Mouse (Mus musculus) lung, postnatal 0 days (tissue): ENCODE measurements at regions not wholly inside any gene's neighbourhood (a gene's known extent, or its start where the extent isn't known, plus 50 kb on each side); places are given as distances from the start of the nearest gene placed in this dataset.
"Not testable (repeated sequence)": the region's sequence is repeated elsewhere in the genome, so short reads cannot be mapped to it uniquely, and the experiment has no call there.

Source experiments
- ATAC-seq: fragments of 200-750 bp; cut with Nextera tagmentation; 2 replicates; pipeline ENCODE4 v1.8.0; 2017; ENCODE audit warnings: moderate library complexity
- DNase-seq: peaks from one replicate; pipeline ENCODE4 v3.0.0-alpha.2; 2016; ENCODE audit warnings: low spot score
- H3K27ac ChIP-seq: fragments of 300-500 bp; sonication (generic); 2 replicates; pipeline ENCODE4 v1.5.1; 2014; ENCODE audit warnings: antibody characterized with exemption, mild to moderate bottlenecking, low read length, mixed read lengths
- H3K27me3 ChIP-seq: fragments of 300-500 bp; sonication (generic); replicated peaks from 2 replicates; pipeline ENCODE4 v1.6.1; 2014; ENCODE audit warnings: low read length, mixed read lengths; ENCODE audit not compliant: insufficient read depth
- H3K36me3 ChIP-seq: fragments of 300-500 bp; sonication (generic); 2 replicates; pipeline ENCODE4 v1.6.1; 2014; ENCODE audit warnings: low read length, mixed read lengths; ENCODE audit not compliant: insufficient read depth
- H3K4me1 ChIP-seq: fragments of 300-500 bp; sonication (generic); 2 replicates; pipeline ENCODE4 v1.6.1; 2014; ENCODE audit warnings: antibody characterized with exemption, low read depth, low read length, mixed read lengths; ENCODE audit not compliant: insufficient read depth
- H3K4me2 ChIP-seq: fragments of 300-500 bp; sonication (generic); replicated peaks from 2 replicates; pipeline ENCODE4 v1.6.1; 2014; ENCODE audit warnings: low read depth, mild to moderate bottlenecking, low read length, moderate library complexity, mixed read lengths
- H3K4me3 ChIP-seq: fragments of 300-500 bp; sonication (generic); 2 replicates; pipeline ENCODE4 v1.5.1; 2014; ENCODE audit warnings: low read depth, low read length
- H3K9ac ChIP-seq: fragments of 300-500 bp; sonication (generic); replicated peaks from 2 replicates; pipeline ENCODE4 v1.6.1; 2014; ENCODE audit warnings: low read depth, mild to moderate bottlenecking
- H3K9me3 ChIP-seq: fragments of 300-500 bp; sonication (generic); 2 replicates; pipeline ENCODE4 v1.6.1; 2016; ENCODE audit warnings: low read length, mixed read lengths
- CTCF ChIP-seq: IDR thresholded peaks from 2 replicates; pipeline ENCODE4 v1.5.1; 2016; ENCODE audit warnings: antibody characterized with exemption, mild to moderate bottlenecking
- EP300 ChIP-seq: IDR thresholded peaks from 2 replicates; pipeline ENCODE4 v1.6.1; 2016; ENCODE audit warnings: antibody characterized with exemption, mild to moderate bottlenecking, control low read depth
- WGBS: fragments of 180-500 bp; shearing (Covaris S2); extraction: QIAGEN DNeasy Blood & Tissue Kit; methylation state at CpG from one replicate; pipeline ENCODE4 v1.1.7; 2014; 5-methylcytosine and 5-hydroxymethylcytosine counted together

DNA sequence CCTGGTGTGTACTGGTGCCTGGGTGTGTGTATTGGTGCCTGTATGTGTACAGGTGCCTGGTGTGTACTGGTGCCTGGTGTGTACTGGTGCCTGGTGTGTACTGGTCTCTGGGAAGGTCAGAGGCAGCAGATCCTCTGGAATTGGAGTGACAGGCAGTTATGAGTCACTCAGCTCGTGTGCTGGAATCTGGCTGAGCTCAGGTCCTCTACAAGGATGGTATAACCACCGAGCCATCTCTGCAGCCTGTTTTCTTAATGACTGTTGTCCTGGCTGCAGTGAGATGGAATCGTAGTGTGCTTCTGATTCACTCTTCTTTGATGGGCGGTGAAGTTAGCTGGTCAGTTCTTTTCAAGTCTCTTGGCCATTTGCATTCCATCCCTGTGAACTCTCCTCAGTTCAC lies 164.2 kb upstream of the Rtl1 start:
- no peak for TF ChIP-seq EP300
- TF ChIP-seq CTCF = no peak
- Histone ChIP-seq H3K9ac (no peak overlapping the region), H3K27me3 (no peaks in the 10 kb centered on the region), H3K9me3 (no peaks in the 10 kb centered on the region), H3K36me3 (no peaks in the 10 kb centered on the region), H3K4me2 (no peak overlapping the region), H3K4me3 (no peak overlapping the region), H3K4me1 (no peaks in the 10 kb centered on the region), H3K27ac (no peak overlapping the region)
- ATAC-seq (no peak), DNase-seq (no peak)
- WGBS = 53% methylated on average over 4 of the region's 4 CpGs

DNA sequence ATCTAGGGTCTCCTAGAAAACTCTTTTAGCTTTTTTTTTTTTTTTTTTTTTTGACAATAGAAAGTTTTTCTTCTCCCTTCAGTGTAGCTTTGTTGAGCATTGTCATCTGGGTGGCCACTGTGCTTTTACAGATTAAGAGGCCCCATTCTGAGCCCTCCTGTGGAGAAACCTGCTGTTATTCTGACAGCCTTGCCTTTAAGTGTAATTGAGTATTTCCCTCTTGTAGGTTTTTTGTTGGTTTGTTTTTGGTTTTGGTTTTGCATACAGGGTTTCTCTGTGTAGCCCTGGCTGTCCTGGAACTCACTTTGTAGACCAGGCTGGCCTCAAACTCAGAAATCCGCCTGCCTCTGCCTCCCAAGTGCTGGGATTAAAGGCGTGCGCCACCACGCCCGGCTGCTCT lies 166.5 kb upstream of the Rtl1 start:
- H3K27ac ChIP-seq, H3K4me1 ChIP-seq, H3K36me3 ChIP-seq, H3K27me3 ChIP-seq, H3K4me3 ChIP-seq, H3K4me2 ChIP-seq, H3K9ac ChIP-seq, ATAC-seq, H3K9me3 ChIP-seq, DNase-seq: not testable (repeated sequence)
- 81% methylated on average over 5 of the region's 5 CpGs for WGBS

DNA sequence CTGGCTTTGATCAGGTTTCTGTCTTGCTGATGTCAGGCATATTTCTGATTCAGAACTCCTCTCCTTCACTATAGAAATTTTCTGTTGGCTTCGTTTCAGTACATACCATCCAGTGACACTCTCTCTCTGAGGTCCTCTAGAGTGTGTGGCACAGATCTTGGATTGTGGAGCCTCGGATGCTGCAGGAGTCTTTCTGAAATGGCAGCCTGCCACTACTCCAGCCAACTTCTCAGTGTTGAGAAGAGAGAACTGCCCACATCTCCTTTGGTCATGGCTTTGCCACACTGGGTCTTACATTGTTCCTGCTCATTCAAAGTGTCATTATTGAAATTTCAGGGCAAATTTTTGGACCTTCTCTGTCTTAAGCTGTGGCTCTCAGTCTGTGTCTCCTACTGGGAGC lies 172.4 kb upstream of the Rtl1 start:
- Histone ChIP-seq H3K4me2 (no peak overlapping the region), H3K27ac (no peak overlapping the region), H3K4me1 (no peaks in the 10 kb centered on the region), H3K4me3 (no peak overlapping the region), H3K9ac (no peak overlapping the region), H3K9me3 (no peaks in the 10 kb centered on the region), H3K27me3 (no peaks in the 10 kb centered on the region), H3K36me3 (no peaks in the 10 kb centered on the region)
- no peak for TF ChIP-seq CTCF
- TF ChIP-seq EP300 = no peak
- 45% methylated on average over 2 of the region's 2 CpGs for WGBS
- ATAC-seq (no peak), DNase-seq (no peak)

DNA sequence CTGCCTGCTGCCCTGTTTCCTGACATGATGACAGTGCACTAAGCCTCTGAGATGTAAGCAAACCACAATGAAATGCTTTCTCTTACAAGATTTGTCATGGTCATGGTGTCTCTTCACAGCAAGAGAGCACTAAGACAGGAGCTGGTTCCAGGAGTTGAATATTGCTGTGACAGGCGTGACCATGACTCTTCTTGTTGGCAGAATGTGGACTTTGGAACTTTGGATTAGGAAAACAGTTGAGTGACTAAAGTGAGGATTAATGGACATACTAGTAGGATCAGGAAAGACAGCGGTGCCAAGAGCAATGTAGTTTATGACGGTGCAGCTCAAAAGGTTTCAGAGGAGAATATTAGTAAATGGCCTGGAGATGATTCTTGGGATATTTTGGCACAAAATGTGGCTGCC lies 173.8 kb upstream of the Rtl1 start:
- H3K4me1 ChIP-seq = no peaks in the 10 kb centered on the region
- no peaks in the 10 kb centered on the region for H3K27me3 ChIP-seq
- TF ChIP-seq EP300 (no peak), CTCF (no peak)
- H3K36me3 ChIP-seq = no peaks in the 10 kb centered on the region
- no peaks in the 10 kb centered on the region for H3K9me3 ChIP-seq
- DNase-seq (no peak), ATAC-seq (no peak)
- 84% methylated on average over 3 of the region's 3 CpGs for WGBS
- no peak overlapping the region for H3K4me3 ChIP-seq
- no peak overlapping the region for H3K4me2 ChIP-seq
- no peak overlapping the region for H3K27ac ChIP-seq
- H3K9ac ChIP-seq = no peak overlapping the region

DNA sequence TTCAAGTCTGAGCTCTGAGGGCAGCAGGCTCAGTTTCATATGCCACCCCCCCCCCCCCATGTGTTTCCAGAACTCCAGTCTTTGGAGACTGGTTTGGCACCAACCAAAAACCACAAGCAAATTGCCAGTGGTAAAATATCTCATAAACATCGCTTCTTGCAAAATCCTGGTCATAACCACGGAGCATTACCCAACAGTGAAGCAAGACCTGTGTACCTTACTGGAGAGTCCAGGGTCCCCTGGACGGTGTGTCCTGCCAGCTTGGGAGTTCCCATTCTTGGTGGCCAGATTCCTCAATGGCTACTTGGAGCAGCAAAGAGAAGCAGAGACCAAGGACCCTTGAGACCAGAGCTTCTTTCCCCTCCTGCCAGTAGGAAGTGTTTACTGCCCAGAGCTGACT lies 198.7 kb upstream of the Rtl1 start:
- no peak overlapping the region for H3K9ac ChIP-seq
- H3K27ac ChIP-seq = no peak overlapping the region
- H3K36me3 ChIP-seq = no peaks in the 10 kb centered on the region
- ATAC-seq (no peak), DNase-seq (no peak)
- no peaks in the 10 kb centered on the region for H3K4me1 ChIP-seq
- H3K4me2 ChIP-seq = no peak overlapping the region
- 76% methylated on average over 3 of the region's 3 CpGs for WGBS
- H3K4me3 ChIP-seq = no peak overlapping the region
- TF ChIP-seq EP300 = no peak
- no peak for TF ChIP-seq CTCF
- H3K27me3 ChIP-seq = no peaks in the 10 kb centered on the region
- no peaks in the 10 kb centered on the region for H3K9me3 ChIP-seq

DNA sequence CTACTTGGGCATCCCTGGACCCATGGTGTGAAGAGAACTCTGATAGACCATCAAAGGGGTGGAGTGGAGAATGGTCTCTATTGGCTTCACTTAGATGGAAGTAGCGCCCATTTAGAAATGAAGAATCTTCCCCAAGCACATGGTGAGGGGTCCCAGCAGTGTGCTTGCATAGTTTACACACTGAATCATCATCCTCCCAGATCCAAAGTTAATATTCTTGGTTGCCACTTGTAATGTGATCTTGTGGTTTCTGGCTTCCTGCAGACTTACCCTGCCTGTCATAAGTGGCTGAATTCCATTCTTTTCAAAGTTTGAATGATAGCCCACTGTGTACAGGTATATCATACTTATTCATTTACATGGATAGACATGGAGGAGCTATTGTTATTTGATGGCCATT lies 199.3 kb upstream of the Rtl1 start:
- DNase-seq (no peak), ATAC-seq (no peak)
- Histone ChIP-seq H3K9me3 (no peaks in the 10 kb centered on the region), H3K27me3 (no peaks in the 10 kb centered on the region), H3K4me2 (no peak overlapping the region), H3K4me1 (no peaks in the 10 kb centered on the region), H3K36me3 (no peaks in the 10 kb centered on the region), H3K4me3 (no peak overlapping the region), H3K9ac (no peak overlapping the region), H3K27ac (no peak overlapping the region)
- no peak for TF ChIP-seq EP300
- TF ChIP-seq CTCF = no peak
- 67% methylated on average over 1 of the region's 1 CpGs for WGBS

DNA sequence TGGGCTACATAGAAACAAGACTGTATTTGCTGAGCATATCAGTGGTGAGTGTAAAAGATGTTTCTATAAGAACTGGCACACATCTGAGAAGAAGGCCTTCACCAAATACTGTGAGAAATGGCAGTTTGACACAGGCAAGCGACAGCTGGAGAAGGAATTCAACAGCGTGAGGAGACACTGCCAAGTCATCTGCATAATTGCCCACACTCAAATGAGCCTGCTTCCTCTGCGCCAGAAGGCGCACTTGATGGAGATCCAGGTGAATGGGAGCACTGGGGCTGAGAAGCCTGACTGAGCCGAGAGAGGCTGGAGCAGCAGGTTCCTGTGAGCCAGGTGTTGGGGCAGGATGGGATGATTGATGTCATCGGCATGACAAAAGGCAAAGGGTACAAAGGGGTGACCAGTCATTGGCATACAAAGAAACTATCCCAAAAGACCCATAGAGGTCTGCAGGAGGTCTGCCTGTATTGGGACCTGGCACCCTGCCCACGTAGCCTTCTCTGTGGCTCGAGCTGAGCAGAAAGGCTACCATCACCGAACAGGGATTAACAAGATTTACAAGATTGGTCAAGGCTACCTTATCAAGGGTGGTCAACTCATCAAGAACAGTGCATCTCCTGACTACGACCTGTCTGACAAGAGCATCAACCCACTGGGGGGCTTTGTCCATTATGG lies 227.2 kb upstream of the Rtl1 start:
- TF ChIP-seq EP300 (no peak), CTCF (no peak)

More for the DNA sequence above, 227.2 kb upstream of the Rtl1 start:
- ATAC-seq = no peak
- DNase-seq = no peak
- no peak overlapping the region for H3K4me3 ChIP-seq
- no peak overlapping the region for H3K4me2 ChIP-seq
- H3K4me1 ChIP-seq = no peaks in the 10 kb centered on the region
- H3K27me3 ChIP-seq = no peaks in the 10 kb centered on the region
- H3K36me3 ChIP-seq = no peaks in the 10 kb centered on the region
- no peaks in the 10 kb centered on the region for H3K9me3 ChIP-seq
- no peak overlapping the region for H3K27ac ChIP-seq
- H3K9ac ChIP-seq = no peak overlapping the region
- WGBS = 81% methylated on average over 10 of the region's 10 CpGs
